11 mouse cellular contexts compared by ENCODE assay signal in the genomic region with DNA sequence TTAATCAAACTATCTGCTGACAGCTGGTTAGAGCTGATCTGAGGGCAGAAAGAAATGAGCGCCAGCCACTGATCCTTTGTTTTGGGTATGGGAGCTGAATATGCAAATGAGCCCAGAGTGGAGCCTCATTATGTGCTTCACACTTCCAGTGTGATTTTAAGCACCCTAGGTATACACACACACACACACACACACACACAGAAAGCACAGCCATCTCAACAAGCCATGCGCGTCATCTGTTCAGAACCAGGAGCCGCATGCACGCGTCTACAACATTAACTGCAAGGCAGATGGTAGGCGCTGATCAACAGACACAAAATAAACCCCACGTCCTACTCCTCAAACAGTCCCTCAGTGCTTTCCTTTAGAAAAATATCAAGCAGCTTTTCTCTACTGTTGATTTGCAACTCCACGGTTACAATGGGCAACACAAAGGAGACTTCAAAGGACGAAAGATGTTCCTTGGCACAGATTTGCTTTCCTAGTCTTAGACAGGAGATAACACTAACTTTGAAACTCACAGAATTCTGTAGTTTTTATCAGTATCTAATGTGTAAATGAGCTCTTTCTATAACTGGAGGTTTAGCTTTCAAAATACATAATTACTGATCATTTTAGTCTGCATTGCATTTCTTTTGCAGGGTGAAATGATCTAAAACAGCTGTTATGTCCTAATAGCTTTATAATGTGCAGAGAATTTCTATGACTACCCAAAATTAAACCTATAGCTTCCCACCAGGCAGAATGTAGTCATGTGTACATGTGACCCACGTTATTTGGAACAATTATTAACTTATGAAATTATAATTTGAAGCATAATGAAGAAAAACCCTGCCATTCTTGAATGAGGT.
DNase-seq lines count a peak whose midpoint lies in the region; ATAC-seq and TF ChIP-seq lines count a peak whose summit lies in the region.
"Had no signal": no experiment of that assay in that cellular context is flagged by ENCODE, and none has a peak within 500 bp of the region (broad histone marks: within the 10 kb centered on the region; RNA-seq: fewer than 3 reads in every experiment).

No protein-coding gene starts in this region.

- ATAC-seq in lung, embryonic 15.5 days (ENCODE audit: borderline replicate concordance, extremely low read depth, low FRiP score, low TSS enrichment): no peak
- ATAC-seq in hindbrain, embryonic 14.5 days (ENCODE audit: low FRiP score): 0 out of 2 replicates have a peak, but pooled peaks have one; percentile 34
- no peak for ATAC-seq in intestine, embryonic 16.5 days

- H3K27ac ChIP-seq in lung, embryonic 15.5 days: peak overlapping the region; percentile 10; the same call in 1 of the 2 replicates
- peak overlapping the region; percentile 58 for H3K27ac ChIP-seq in hindbrain, embryonic 14.5 days
- no peak overlapping the region for H3K27ac ChIP-seq in kidney, adult 2 months (ENCODE audit: insufficient read depth, low read depth, low read length)
- H3K27ac ChIP-seq in intestine, embryonic 16.5 days (ENCODE audit: low read length): no peak overlapping the region
- H3K27ac ChIP-seq: limb, embryonic 12.5 days had no signal

- no peaks in the 10 kb centered on the region for H3K9me3 ChIP-seq in lung, embryonic 15.5 days
- H3K9me3 ChIP-seq in hindbrain, embryonic 14.5 days (ENCODE audit: control insufficient read depth, low read length): no peaks in the 10 kb centered on the region
- H3K9me3 ChIP-seq in intestine, embryonic 16.5 days (ENCODE audit: control insufficient read depth, low read length): no peaks in the 10 kb centered on the region
- H3K9me3 ChIP-seq: limb, embryonic 12.5 days had no signal

- no peak for TF ChIP-seq POLR2A in kidney, adult 2 months (IDR thresholded peaks at IDR 0.05; ENCODE audit: low read depth, low read length)

- no peak overlapping the region for H3K4me2 ChIP-seq in lung, embryonic 15.5 days
- no peak overlapping the region for H3K4me2 ChIP-seq in hindbrain, embryonic 14.5 days (replicated peaks)
- no peak overlapping the region for H3K4me2 ChIP-seq in intestine, embryonic 16.5 days (ENCODE audit: low read depth, low read length)
- H3K4me2 ChIP-seq: limb, embryonic 12.5 days had no signal

- no peak for DNase-seq in lung, postnatal 4 days
- DNase-seq in hindbrain, embryonic 14.5 days (ENCODE audit: low spot score): peak; percentile 55
- peak; percentile 38 to 67 for DNase-seq in left cerebral cortex, postnatal 36 days (ENCODE audit: low spot score in 2 of 2)
- peak; percentile 67 for DNase-seq in right cerebral cortex, postnatal 14 days
- no peak for DNase-seq in kidney, adult 2 months
- no peak for DNase-seq in spleen, postnatal 10 days (ENCODE audit: low spot score in 2 of 2)
- DNase-seq: thymus, adult 2 months had no signal

- no peaks in the 10 kb centered on the region; the same call in 1 of the 2 replicates for H3K36me3 ChIP-seq in lung, embryonic 15.5 days
- no peaks in the 10 kb centered on the region for H3K36me3 ChIP-seq in hindbrain, embryonic 14.5 days (replicated peaks; ENCODE audit: control insufficient read depth, insufficient read depth)
- no peaks in the 10 kb centered on the region for H3K36me3 ChIP-seq in kidney, adult 2 months (ENCODE audit: control insufficient read depth, insufficient read depth, low read length)
- H3K36me3 ChIP-seq in intestine, embryonic 16.5 days (ENCODE audit: control insufficient read depth, insufficient read depth, low read length): no peaks in the 10 kb centered on the region
- H3K36me3 ChIP-seq: limb, embryonic 12.5 days had no signal

- no peak for TF ChIP-seq CTCF in kidney, adult 2 months (conservative IDR thresholded peaks at IDR 0.05; ENCODE audit: insufficient read depth, insufficient read length, low read depth, low read length)

- peaks cover 8% of the 10 kb centered on the region for H3K4me1 ChIP-seq in lung, embryonic 15.5 days
- H3K4me1 ChIP-seq in hindbrain, embryonic 14.5 days (replicated peaks; ENCODE audit: control insufficient read depth, insufficient read depth, low read length): peaks cover 14% of the 10 kb centered on the region
- no peaks in the 10 kb centered on the region for H3K4me1 ChIP-seq in kidney, adult 2 months (ENCODE audit: control insufficient read depth, insufficient read depth, low read length)
- peaks cover 6% of the 10 kb centered on the region; the same call in 1 of the 2 replicates for H3K4me1 ChIP-seq in intestine, embryonic 16.5 days (ENCODE audit: control insufficient read depth, insufficient read depth, low read length)

- intact Hi-C loops in left cerebral cortex, postnatal 36 days (cut with DNase I): loop anchor here (5.0 kb wide), 1 partner anchor 35 kb away; no protein-coding TSS in a partner anchor

- H3K27me3 ChIP-seq in lung, embryonic 15.5 days: no peaks in the 10 kb centered on the region
- H3K27me3 ChIP-seq in hindbrain, embryonic 14.5 days (ENCODE audit: control insufficient read depth, insufficient read depth, low read length): no peaks in the 10 kb centered on the region
- H3K27me3 ChIP-seq in kidney, adult 2 months (replicated peaks; ENCODE audit: control insufficient read depth, insufficient read depth, low read length): no peaks in the 10 kb centered on the region
- H3K27me3 ChIP-seq in intestine, embryonic 16.5 days (replicated peaks; ENCODE audit: control insufficient read depth, insufficient read depth, low read length): no peaks in the 10 kb centered on the region
- H3K27me3 ChIP-seq: limb, embryonic 12.5 days had no signal

- H3K9ac ChIP-seq in lung, embryonic 15.5 days: no peak overlapping the region
- H3K9ac ChIP-seq in hindbrain, embryonic 14.5 days: no peak overlapping the region
- no peak overlapping the region for H3K9ac ChIP-seq in intestine, embryonic 16.5 days (ENCODE audit: low read depth, low read length)
- H3K9ac ChIP-seq: limb, embryonic 12.5 days had no signal

- 46% methylated on average over 11 of the region's 11 CpGs for WGBS in lung, embryonic 15.5 days
- 19% methylated on average over 11 of the region's 11 CpGs for WGBS in hindbrain, embryonic 14.5 days
- 82% methylated on average over 11 of the region's 11 CpGs for WGBS in kidney, adult 2 months
- WGBS in intestine, embryonic 16.5 days: 73% methylated on average over 11 of the region's 11 CpGs

- no peak overlapping the region for H3K4me3 ChIP-seq in lung, embryonic 15.5 days
- H3K4me3 ChIP-seq in hindbrain, embryonic 14.5 days (replicated peaks; ENCODE audit: low read length): no peak overlapping the region
- H3K4me3 ChIP-seq in kidney, adult 2 months (ENCODE audit: insufficient read depth, low read depth, low read length): no peak overlapping the region
- H3K4me3 ChIP-seq in intestine, embryonic 16.5 days (ENCODE audit: low read length): no peak overlapping the region
- H3K4me3 ChIP-seq: limb, embryonic 12.5 days; myocyte had no signal

Comparison
In these comparisons a context has a peak if more than half of its experiments do, and no peak if none do; other contexts are left out.
1. H3K27ac ChIP-seq: peak in lung, embryonic 15.5 days (single experiment) and hindbrain, embryonic 14.5 days (single experiment); none in kidney, adult 2 months (single experiment) and intestine, embryonic 16.5 days (single experiment).
2. DNase-seq: peak in hindbrain, embryonic 14.5 days (single experiment), left cerebral cortex, postnatal 36 days (2 of 2) and right cerebral cortex, postnatal 14 days (single experiment); none in lung, postnatal 4 days (0 of 2), kidney, adult 2 months (single experiment) and spleen, postnatal 10 days (0 of 2).